Mouse (Mus musculus) embryonic facial prominence, embryonic 13.5 days (tissue): ENCODE data around the gene Nop16. TPM values are rescaled to one million over a fixed set of nuclear protein-coding genes. Genes with fewer than 3 reads are reported as not detected.

Experiments
- ATAC-seq: fragments of 200-750 bp; cut with Nextera tagmentation; 2 replicates; pipeline ENCODE4 v1.8.0; 2017; ENCODE audit warnings: low read depth; ENCODE audit not compliant: insufficient number of reproducible peaks, insufficient read depth, low FRiP score, low TSS enrichment
- H3K27ac ChIP-seq: fragments of 300-500 bp; sonication (generic); 2 replicates; pipeline ENCODE4 v1.5.1; 2015; ENCODE audit warnings: moderate library complexity, mild to moderate bottlenecking, inconsistent platforms
- H3K27me3 ChIP-seq: fragments of 300-500 bp; sonication (generic); 2 replicates; pipeline ENCODE4 v1.6.1; 2015; ENCODE audit warnings: mild to moderate bottlenecking, inconsistent platforms
- H3K36me3 ChIP-seq: fragments of 300-500 bp; sonication (generic); 2 replicates; pipeline ENCODE4 v1.6.1; 2015; ENCODE audit warnings: mild to moderate bottlenecking, inconsistent platforms
- H3K4me1 ChIP-seq: fragments of 300-500 bp; sonication (generic); 2 replicates; pipeline ENCODE4 v1.6.1; 2015; ENCODE audit warnings: inconsistent platforms
- H3K4me2 ChIP-seq: fragments of 300-500 bp; sonication (generic); 2 replicates; pipeline ENCODE4 v1.6.1; 2015; ENCODE audit warnings: moderate library complexity, mild to moderate bottlenecking, inconsistent platforms
- H3K4me3 ChIP-seq: fragments of 300-500 bp; sonication (generic); 2 replicates; pipeline ENCODE4 v1.5.1; 2015; ENCODE audit warnings: mild to moderate bottlenecking, inconsistent platforms
- H3K9ac ChIP-seq: fragments of 300-500 bp; sonication (generic); 2 replicates; pipeline ENCODE4 v1.6.1; 2015; ENCODE audit warnings: mild to moderate bottlenecking, inconsistent platforms
- H3K9me3 ChIP-seq: fragments of 300-500 bp; sonication (generic); 2 replicates; pipeline ENCODE4 v1.6.1; 2016; ENCODE audit warnings: inconsistent platforms
- WGBS: fragments of 180-500 bp; shearing (Covaris S2); methylation state at CpG from one replicate; pipeline ENCODE4 v1.1.7; 2015; ENCODE audit warnings: mixed read lengths; 5-methylcytosine and 5-hydroxymethylcytosine counted together
- microRNA-seq: library from miRNA; unstranded; fragments of <30 nt; microRNA quantifications from one replicate; pipeline ENCODE4, GENCODE M21; 2016
- polyA plus RNA-seq: library from polyadenylated mRNA; unstranded; fragments of >200 nt; fragmentation: Nextera tagmentation; extraction: Ambion mirVana; gene quantifications from 2 replicates; pipeline ENCODE4 v1.2.1, GENCODE M21; 2015

Nop16 gene
- polyA plus RNA-seq, 1 experiment from 2014 or later, result 97.5 TPM

- Histone ChIP-seq H3K27ac (no peak overlapping the region), H3K9ac (no peak overlapping the region), H3K4me1 (no peaks in the 10 kb centered on the region), H3K4me3 (no peak overlapping the region), H3K27me3 (no peaks in the 10 kb centered on the region), H3K36me3 (peaks cover 95% of the 10 kb centered on the region), H3K4me2 (no peak overlapping the region), H3K9me3 (no peaks in the 10 kb centered on the region)
- ATAC-seq, result no peak
- WGBS, result 94% methylated on average over 3 of the region's 3 CpGs
These were observed 33.1 kb downstream of the Nop16 start for GRCm38 (mm10) chr13:54556796-54557195.

- no peak overlapping the region for H3K27ac ChIP-seq
- H3K4me3 ChIP-seq, result no peak overlapping the region
- no peak overlapping the region for H3K4me2 ChIP-seq
- peaks cover 95% of the 10 kb centered on the region for H3K36me3 ChIP-seq
- ATAC-seq, result no peak
- no peaks in the 10 kb centered on the region for H3K9me3 ChIP-seq
- 94% methylated on average over 9 of the region's 9 CpGs for WGBS
- no peak overlapping the region for H3K9ac ChIP-seq
- no peaks in the 10 kb centered on the region for H3K4me1 ChIP-seq
- no peaks in the 10 kb centered on the region for H3K27me3 ChIP-seq
These were observed 33.7 kb downstream of the Nop16 start for GRCm38 (mm10) chr13:54556176-54556575.

GRCm38 (mm10) chr13:54548036-54548435 is 41.9 kb downstream of the Nop16 start:
- Histone ChIP-seq H3K4me2 (no peak overlapping the region), H3K4me3 (no peak overlapping the region), H3K9ac (no peak overlapping the region), H3K27ac (no peak overlapping the region), H3K4me1 (no peaks in the 10 kb centered on the region), H3K36me3 (peaks cover 70% of the 10 kb centered on the region), H3K27me3 (no peaks in the 10 kb centered on the region), H3K9me3 (no peaks in the 10 kb centered on the region)
- ATAC-seq, result no peak
- WGBS, result 85% methylated on average over 7 of the region's 7 CpGs

Small RNA genes lying within 50 kb of the gene (microRNA-seq; reads per million reads assigned to microRNA genes)
- gene Gm24195, result not detected

Other genes with a start within 250 kb of the Nop16 start
- gene Cplx2, start 218.7 kb downstream of the Nop16 start, polyA plus RNA-seq, result 7.3 and 7.4 TPM in 2 replicates
- 132 and 152 TPM in 2 replicates for gene Thoc3, start 121.2 kb downstream of the Nop16 start, polyA plus RNA-seq
- gene Simc1, start 86.3 kb downstream of the Nop16 start, polyA plus RNA-seq, result 16.3 and 17.2 TPM in 2 replicates
- 150 and 153 TPM in 2 replicates for gene 4833439L19Rik, start 24.7 kb downstream of the Nop16 start, polyA plus RNA-seq
- gene Arl10, start 15.1 kb downstream of the Nop16 start, polyA plus RNA-seq, result 31.0 and 33.8 TPM in 2 replicates
- gene Higd2a, start 117 bp upstream of the Nop16 start, polyA plus RNA-seq, result 168 and 183 TPM in 2 replicates
- 38.0 and 39.1 TPM in 2 replicates for gene Cltb, start 21.3 kb upstream of the Nop16 start, polyA plus RNA-seq
- 82.8 and 92.9 TPM in 2 replicates for gene Faf2, start 31.7 kb upstream of the Nop16 start, polyA plus RNA-seq
- 58.3 and 62.8 TPM in 2 replicates for gene Rnf44, start 103.8 kb upstream of the Nop16 start, polyA plus RNA-seq
- 1.4 TPM in 1 of 2 replicates, not detected in the other for gene Cdhr2, start 111.4 kb upstream of the Nop16 start, polyA plus RNA-seq
- gene Gprin1, start 159.8 kb upstream of the Nop16 start, polyA plus RNA-seq, result 0.44 and 0.46 TPM in 2 replicates
- gene Sncb, start 176.5 kb upstream of the Nop16 start, polyA plus RNA-seq, result 0.20 TPM in 1 of 2 replicates, not detected in the other
- gene Eif4e1b, start 193.9 kb upstream of the Nop16 start, polyA plus RNA-seq, result not detected in 2 replicates
- gene Tspan17, start 199.3 kb upstream of the Nop16 start, polyA plus RNA-seq, result 7.5 and 7.6 TPM in 2 replicates